Mouse (Mus musculus) hindbrain, embryonic 11.5 days (tissue): ENCODE measurements around the gene Drd1. TPM values are rescaled to one million over a fixed set of nuclear protein-coding genes. Genes with fewer than 3 reads are reported as not detected.

Source experiments
- ATAC-seq: fragments of 200-750 bp; cut with Nextera tagmentation; 2 replicates; pipeline ENCODE4 v1.8.0; 2017; ENCODE audit warnings: mild to moderate bottlenecking, moderate TSS enrichment, moderate library complexity; ENCODE audit not compliant: low FRiP score
- DNase-seq: peaks from one replicate; pipeline ENCODE4 v3.0.0-alpha.2; 2015; ENCODE audit warnings: low spot score
- H3K27ac ChIP-seq: fragments of 300-500 bp; sonication (generic); 2 replicates; pipeline ENCODE4 v1.5.1; 2014; ENCODE audit warnings: mild to moderate bottlenecking, low read depth, low read length
- H3K27me3 ChIP-seq: fragments of 300-500 bp; sonication (generic); 2 replicates; pipeline ENCODE4 v1.6.1; 2014; ENCODE audit warnings: mild to moderate bottlenecking, low read length, moderate library complexity, mixed read lengths; ENCODE audit not compliant: control insufficient read depth, insufficient read depth
- H3K36me3 ChIP-seq: fragments of 300-500 bp; sonication (generic); 2 replicates; pipeline ENCODE4 v1.6.1; 2014; ENCODE audit warnings: mild to moderate bottlenecking, low read length, moderate library complexity, mixed read lengths; ENCODE audit not compliant: control insufficient read depth, insufficient read depth
- H3K4me1 ChIP-seq: fragments of 300-500 bp; sonication (generic); replicated peaks from 2 replicates; pipeline ENCODE4 v1.6.1; 2014; ENCODE audit warnings: low read length, mixed read lengths; ENCODE audit not compliant: control insufficient read depth, insufficient read depth
- H3K4me2 ChIP-seq: fragments of 300-500 bp; sonication (generic); replicated peaks from 2 replicates; pipeline ENCODE4 v1.6.1; 2014; ENCODE audit warnings: mild to moderate bottlenecking, low read depth, low read length
- H3K4me3 ChIP-seq: fragments of 300-500 bp; sonication (generic); 2 replicates; pipeline ENCODE4 v1.5.1; 2014; ENCODE audit warnings: low read depth, low read length
- H3K9ac ChIP-seq: fragments of 300-500 bp; sonication (generic); 2 replicates; pipeline ENCODE4 v1.6.1; 2014; ENCODE audit warnings: low read depth, low read length
- H3K9me3 ChIP-seq: fragments of 300-500 bp; sonication (generic); 2 replicates; pipeline ENCODE4 v1.6.1; 2016; ENCODE audit warnings: low read length; ENCODE audit not compliant: control insufficient read depth
- WGBS: fragments of 180-500 bp; shearing (Covaris S2); extraction: QIAGEN DNeasy Blood & Tissue Kit; methylation state at CpG from one replicate; pipeline ENCODE4 v1.1.7; 2014; 5-methylcytosine and 5-hydroxymethylcytosine counted together
- polyA plus RNA-seq: library from polyadenylated mRNA; unstranded; fragments of >200 nt; fragmentation: Nextera tagmentation; extraction: Ambion mirVana; gene quantifications from 2 replicates; pipeline ENCODE4 v1.2.1, GENCODE M21; 2014

Drd1 gene
- polyA plus RNA-seq, 1 experiment from 2014 or later: 0.65 TPM

- peaks cover 9% of the 10 kb centered on the region; the same call in 1 of the 2 replicates for H3K36me3 ChIP-seq
These were observed 38.8 kb upstream of the Drd1 start for GRCm38 (mm10) chr13:54094349-54094748.

GRCm38 (mm10) chr13:54091719-54092118 lies 36.2 kb upstream of the Drd1 start:
- DNase-seq (no peak), ATAC-seq (no peak)
- peaks cover 7% of the 10 kb centered on the region; the same call in 1 of the 2 replicates for H3K36me3 ChIP-seq
- no peak overlapping the region for H3K9ac ChIP-seq
- no peak overlapping the region for H3K4me2 ChIP-seq
- H3K4me3 ChIP-seq: no peak overlapping the region
- H3K27ac ChIP-seq: no peak overlapping the region
- H3K27me3 ChIP-seq: no peaks in the 10 kb centered on the region
- H3K4me1 ChIP-seq: no peaks in the 10 kb centered on the region
- 90% methylated on average over 6 of the region's 6 CpGs for WGBS
- no peaks in the 10 kb centered on the region for H3K9me3 ChIP-seq

More at GRCm38 (mm10) chr13:54094349-54094748, 38.8 kb upstream of the Drd1 start:
- H3K27ac ChIP-seq: no peak overlapping the region
- no peaks in the 10 kb centered on the region for H3K9me3 ChIP-seq
- H3K9ac ChIP-seq: no peak overlapping the region
- ATAC-seq: no peak
- no peaks in the 10 kb centered on the region for H3K27me3 ChIP-seq
- H3K4me2 ChIP-seq: no peak overlapping the region
- WGBS: 94% methylated on average over 4 of the region's 4 CpGs
- no peaks in the 10 kb centered on the region for H3K4me1 ChIP-seq
- DNase-seq: no peak
- H3K4me3 ChIP-seq: no peak overlapping the region

GRCm38 (mm10) chr13:54085266-54085665 lies 29.8 kb upstream of the Drd1 start:
- no peak for ATAC-seq
- H3K9me3 ChIP-seq: no peaks in the 10 kb centered on the region
- no peak overlapping the region for H3K27ac ChIP-seq
- H3K9ac ChIP-seq: no peak overlapping the region
- no peak for DNase-seq
- no peak overlapping the region for H3K4me2 ChIP-seq
- H3K36me3 ChIP-seq: no peaks in the 10 kb centered on the region; the same call in 1 of the 2 replicates
- H3K4me3 ChIP-seq: no peak overlapping the region
- no peaks in the 10 kb centered on the region for H3K4me1 ChIP-seq
- WGBS: 93% methylated on average over 18 of the region's 18 CpGs
- no peaks in the 10 kb centered on the region for H3K27me3 ChIP-seq

- no peak overlapping the region for H3K9ac ChIP-seq
- H3K4me2 ChIP-seq: no peak overlapping the region
- H3K36me3 ChIP-seq: no peaks in the 10 kb centered on the region; the same call in 1 of the 2 replicates
- DNase-seq (no peak), ATAC-seq (no peak)
- H3K4me3 ChIP-seq: no peak overlapping the region
- H3K9me3 ChIP-seq: no peaks in the 10 kb centered on the region
- H3K27ac ChIP-seq: no peak overlapping the region
- H3K27me3 ChIP-seq: no peaks in the 10 kb centered on the region
- no peaks in the 10 kb centered on the region for H3K4me1 ChIP-seq
- 95% methylated on average over 5 of the region's 5 CpGs for WGBS
These were observed 29.3 kb upstream of the Drd1 start for GRCm38 (mm10) chr13:54084826-54085225.

GRCm38 (mm10) chr13:54084178-54084577 lies 28.7 kb upstream of the Drd1 start:
- Histone ChIP-seq H3K27me3 (no peaks in the 10 kb centered on the region), H3K4me3 (no peak overlapping the region), H3K4me2 (no peak overlapping the region), H3K4me1 (no peaks in the 10 kb centered on the region), H3K9ac (no peak overlapping the region), H3K9me3 (no peaks in the 10 kb centered on the region), H3K36me3 (no peaks in the 10 kb centered on the region; the same call in 1 of the 2 replicates), H3K27ac (no peak overlapping the region)
- DNase-seq (no peak), ATAC-seq (no peak)
- 61% methylated on average over 4 of the region's 4 CpGs for WGBS

GRCm38 (mm10) chr13:54082946-54083345 lies 27.4 kb upstream of the Drd1 start:
- 71% methylated on average over 5 of the region's 5 CpGs for WGBS
- H3K27ac ChIP-seq: no peak overlapping the region
- no peak overlapping the region for H3K4me2 ChIP-seq
- no peaks in the 10 kb centered on the region for H3K27me3 ChIP-seq
- ATAC-seq: no peak
- no peaks in the 10 kb centered on the region for H3K9me3 ChIP-seq
- DNase-seq: no peak
- no peaks in the 10 kb centered on the region for H3K4me1 ChIP-seq
- H3K4me3 ChIP-seq: no peak overlapping the region
- no peak overlapping the region for H3K9ac ChIP-seq
- H3K36me3 ChIP-seq: no peaks in the 10 kb centered on the region; the same call in 1 of the 2 replicates

GRCm38 (mm10) chr13:54080785-54081184 lies 25.3 kb upstream of the Drd1 start:
- 97% methylated on average over 1 of the region's 1 CpGs for WGBS
- DNase-seq: no peak
- Histone ChIP-seq H3K4me2 (no peak overlapping the region), H3K27me3 (no peaks in the 10 kb centered on the region), H3K27ac (no peak overlapping the region), H3K4me3 (no peak overlapping the region), H3K9ac (no peak overlapping the region), H3K4me1 (no peaks in the 10 kb centered on the region), H3K9me3 (no peaks in the 10 kb centered on the region), H3K36me3 (no peaks in the 10 kb centered on the region)
- no peak for ATAC-seq

GRCm38 (mm10) chr13:54079782-54080759 lies 24.6 kb upstream of the Drd1 start:
- WGBS: 79% methylated on average over 12 of the region's 12 CpGs
- ATAC-seq (no peak), DNase-seq (no peak)
- Histone ChIP-seq H3K36me3 (no peaks in the 10 kb centered on the region), H3K4me1 (no peaks in the 10 kb centered on the region), H3K27ac (no peak overlapping the region), H3K9me3 (no peaks in the 10 kb centered on the region), H3K4me3 (no peak overlapping the region), H3K9ac (no peak overlapping the region), H3K27me3 (no peaks in the 10 kb centered on the region), H3K4me2 (no peak overlapping the region)
